Mouse (Mus musculus): ENCODE data around the gene Eif3k. TPM values are rescaled to one million over a fixed set of nuclear protein-coding genes. Genes with fewer than 3 reads are reported as not detected.

Gene Eif3k
- polyA plus RNA-seq, 1 experiment from 2014 or later: 458 TPM

DNA sequence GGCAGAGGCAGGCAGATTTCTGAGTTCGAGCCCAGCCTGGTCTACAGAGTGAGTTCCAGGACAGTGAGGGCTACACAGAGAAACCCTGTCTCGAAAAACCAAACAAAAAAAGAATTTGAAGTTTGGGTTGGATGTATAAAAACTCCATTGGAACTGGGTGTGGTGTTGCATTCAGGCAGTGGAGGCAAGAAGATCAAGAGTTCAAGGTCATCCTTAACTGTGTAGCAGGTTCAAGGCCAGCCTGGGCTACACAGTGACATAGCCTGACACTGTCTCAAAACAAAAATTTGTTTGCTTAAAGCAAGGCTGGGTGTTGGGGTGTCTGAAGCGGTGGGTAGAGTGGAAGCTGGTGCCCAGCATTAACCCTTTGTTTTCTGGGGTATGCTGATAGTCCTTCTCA lies 11.7 kb upstream of the Eif3k start:
- no peak overlapping the region for H3K4me3 ChIP-seq (ENCODE audit: low read length)
- no peaks in the 10 kb centered on the region for H3K36me3 ChIP-seq (ENCODE audit: control insufficient read depth, insufficient read depth, low read length)
- no peaks in the 10 kb centered on the region for H3K4me1 ChIP-seq (ENCODE audit: control insufficient read depth, insufficient read depth, low read length)
- H3K9me3 ChIP-seq (ENCODE audit: control insufficient read depth, low read length): no peaks in the 10 kb centered on the region
- no peak overlapping the region for H3K4me2 ChIP-seq (replicated peaks; ENCODE audit: low read depth, low read length)
- WGBS: 84% methylated on average over 3 of the region's 3 CpGs
- H3K9ac ChIP-seq (ENCODE audit: low read depth, low read length): no peak overlapping the region
- no peaks in the 10 kb centered on the region for H3K27me3 ChIP-seq (ENCODE audit: control insufficient read depth, insufficient read depth, low read length)
- ATAC-seq (ENCODE audit: low FRiP score, low TSS enrichment): no peak
- H3K27ac ChIP-seq (ENCODE audit: low read depth, low read length): no peak overlapping the region

DNA sequence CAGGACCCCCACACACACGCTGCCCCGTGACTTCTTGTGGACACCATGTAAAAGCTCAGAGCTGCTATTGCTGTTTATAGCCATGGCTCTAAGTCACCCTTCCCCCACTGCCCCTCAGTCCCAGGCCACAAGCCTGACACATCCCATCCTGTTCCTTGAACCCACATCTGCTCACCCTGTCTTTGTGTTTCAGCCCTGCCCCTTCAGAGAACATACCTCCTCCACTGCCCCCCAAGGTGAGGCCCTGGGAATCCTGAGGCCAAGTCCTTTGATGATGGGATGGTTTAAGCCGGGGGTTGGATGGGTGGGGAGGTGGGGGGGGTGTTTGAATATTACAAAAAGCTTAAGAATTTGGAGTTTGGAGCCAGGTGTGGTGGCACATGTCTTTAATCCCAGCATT lies 11.3 kb upstream of the Eif3k start:
- H3K4me3 ChIP-seq (ENCODE audit: low read length): no peak overlapping the region
- H3K36me3 ChIP-seq (ENCODE audit: control insufficient read depth, insufficient read depth, low read length): no peaks in the 10 kb centered on the region
- no peaks in the 10 kb centered on the region for H3K9me3 ChIP-seq (ENCODE audit: control insufficient read depth, low read length)
- no peak overlapping the region for H3K27ac ChIP-seq (ENCODE audit: low read depth, low read length)
- no peak for ATAC-seq (ENCODE audit: low FRiP score, low TSS enrichment)
- WGBS: 75% methylated on average over 3 of the region's 3 CpGs
- H3K4me2 ChIP-seq (replicated peaks; ENCODE audit: low read depth, low read length): no peak overlapping the region
- H3K9ac ChIP-seq (ENCODE audit: low read depth, low read length): no peak overlapping the region
- no peaks in the 10 kb centered on the region for H3K27me3 ChIP-seq (ENCODE audit: control insufficient read depth, insufficient read depth, low read length)
- H3K4me1 ChIP-seq (ENCODE audit: control insufficient read depth, insufficient read depth, low read length): no peaks in the 10 kb centered on the region

DNA sequence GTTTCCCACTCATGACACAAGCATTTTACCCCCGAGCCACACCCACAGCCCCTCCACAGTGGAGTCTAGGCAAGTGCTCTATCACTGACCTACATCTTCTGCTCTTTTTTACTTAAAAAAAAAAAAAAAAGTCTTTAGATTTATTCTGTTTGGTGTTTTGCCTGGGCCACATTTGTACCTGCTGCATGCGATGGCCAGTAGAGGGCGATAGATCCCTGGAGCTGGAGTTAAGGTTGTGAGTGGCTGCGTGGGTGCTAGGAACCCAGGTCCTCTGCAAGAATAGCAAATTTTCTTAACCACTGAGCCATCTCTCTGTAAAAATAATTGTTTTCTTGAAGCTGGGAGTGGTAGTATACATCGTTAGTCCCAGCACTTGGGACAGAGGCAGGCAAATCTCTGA lies 10.0 kb upstream of the Eif3k start:
- Histone ChIP-seq H3K4me2 (replicated peaks; ENCODE audit: low read depth, low read length) (no peak overlapping the region), H3K4me1 (ENCODE audit: control insufficient read depth, insufficient read depth, low read length) (no peaks in the 10 kb centered on the region), H3K4me3 (ENCODE audit: low read length) (no peak overlapping the region), H3K27ac (ENCODE audit: low read depth, low read length) (no peak overlapping the region), H3K9ac (ENCODE audit: low read depth, low read length) (no peak overlapping the region), H3K27me3 (ENCODE audit: control insufficient read depth, insufficient read depth, low read length) (no peaks in the 10 kb centered on the region), H3K36me3 (ENCODE audit: control insufficient read depth, insufficient read depth, low read length) (no peaks in the 10 kb centered on the region), H3K9me3 (ENCODE audit: control insufficient read depth, low read length) (no peaks in the 10 kb centered on the region)
- WGBS: 69% methylated on average over 5 of the region's 5 CpGs
- ATAC-seq (ENCODE audit: low FRiP score, low TSS enrichment): no peak

DNA sequence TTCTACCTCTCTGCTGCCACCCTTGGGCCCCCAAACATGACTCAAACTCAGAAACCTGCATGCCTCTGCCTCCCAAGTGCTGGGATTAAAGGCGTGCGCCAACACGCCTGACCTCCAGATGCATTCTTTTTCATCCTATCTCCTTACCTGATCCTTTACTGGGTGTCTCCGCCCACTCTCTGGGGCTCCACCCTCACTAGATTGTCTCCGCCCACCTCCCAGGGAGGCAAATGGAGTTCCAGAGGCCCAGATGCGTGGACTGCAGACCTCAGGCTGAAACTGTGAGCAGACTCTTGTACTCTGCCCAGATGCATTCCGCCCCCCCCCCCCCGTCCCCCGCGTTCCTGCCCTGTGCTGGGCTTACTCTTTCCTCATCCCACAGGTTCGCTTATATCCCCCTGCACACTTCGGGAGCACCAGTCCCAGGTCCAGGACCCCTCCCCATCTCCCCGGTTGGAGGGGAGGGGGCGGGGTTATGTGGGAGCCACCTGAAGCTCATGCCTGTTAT lies 9.2 kb upstream of the Eif3k start:
- Histone ChIP-seq H3K4me1 (ENCODE audit: control insufficient read depth, insufficient read depth, low read length) (no peaks in the 10 kb centered on the region), H3K36me3 (ENCODE audit: control insufficient read depth, insufficient read depth, low read length) (no peaks in the 10 kb centered on the region), H3K9me3 (ENCODE audit: control insufficient read depth, low read length) (no peaks in the 10 kb centered on the region), H3K27me3 (ENCODE audit: control insufficient read depth, insufficient read depth, low read length) (no peaks in the 10 kb centered on the region), H3K27ac (ENCODE audit: low read depth, low read length) (no peak overlapping the region), H3K4me3 (ENCODE audit: low read length) (no peak overlapping the region), H3K4me2 (replicated peaks; ENCODE audit: low read depth, low read length) (no peak overlapping the region), H3K9ac (ENCODE audit: low read depth, low read length) (no peak overlapping the region)
- WGBS: 56% methylated on average over 14 of the region's 14 CpGs
- ATAC-seq (ENCODE audit: low FRiP score, low TSS enrichment): 0 out of 2 replicates have a peak, but pooled peaks have one; percentile 33

DNA sequence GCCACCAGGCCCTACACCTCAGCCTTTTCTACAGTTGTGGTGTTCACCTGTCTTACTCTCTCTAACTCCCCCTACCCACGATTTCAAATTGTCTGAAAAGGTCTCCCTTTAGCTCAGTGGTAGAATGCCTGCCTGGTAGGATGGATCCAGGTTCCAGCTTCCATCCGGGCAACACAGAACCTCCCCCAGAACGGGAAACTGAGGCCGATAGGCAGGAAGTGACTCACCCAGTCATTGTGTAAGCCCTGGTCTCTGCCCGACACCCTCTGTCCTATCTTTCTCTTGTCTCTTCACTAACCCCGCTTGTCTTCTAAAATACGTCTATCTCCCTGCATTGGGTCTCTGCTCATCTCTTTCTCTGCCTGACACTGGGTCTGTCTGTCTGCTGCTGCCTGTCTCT lies 3.5 kb upstream of the Eif3k start:
- no peak overlapping the region for H3K9ac ChIP-seq (ENCODE audit: low read depth, low read length)
- no peak overlapping the region for H3K27ac ChIP-seq (ENCODE audit: low read depth, low read length)
- H3K27me3 ChIP-seq (ENCODE audit: control insufficient read depth, insufficient read depth, low read length): no peaks in the 10 kb centered on the region
- no peak overlapping the region for H3K4me2 ChIP-seq (replicated peaks; ENCODE audit: low read depth, low read length)
- 87% methylated on average over 7 of the region's 7 CpGs for WGBS
- H3K4me1 ChIP-seq (ENCODE audit: control insufficient read depth, insufficient read depth, low read length): peaks cover 10% of the 10 kb centered on the region; the same call in 1 of the 2 replicates
- H3K4me3 ChIP-seq (ENCODE audit: low read length): no peak overlapping the region
- no peak for ATAC-seq (ENCODE audit: low FRiP score, low TSS enrichment)
- H3K9me3 ChIP-seq (ENCODE audit: control insufficient read depth, low read length): no peaks in the 10 kb centered on the region
- no peaks in the 10 kb centered on the region for H3K36me3 ChIP-seq (ENCODE audit: control insufficient read depth, insufficient read depth, low read length)

DNA sequence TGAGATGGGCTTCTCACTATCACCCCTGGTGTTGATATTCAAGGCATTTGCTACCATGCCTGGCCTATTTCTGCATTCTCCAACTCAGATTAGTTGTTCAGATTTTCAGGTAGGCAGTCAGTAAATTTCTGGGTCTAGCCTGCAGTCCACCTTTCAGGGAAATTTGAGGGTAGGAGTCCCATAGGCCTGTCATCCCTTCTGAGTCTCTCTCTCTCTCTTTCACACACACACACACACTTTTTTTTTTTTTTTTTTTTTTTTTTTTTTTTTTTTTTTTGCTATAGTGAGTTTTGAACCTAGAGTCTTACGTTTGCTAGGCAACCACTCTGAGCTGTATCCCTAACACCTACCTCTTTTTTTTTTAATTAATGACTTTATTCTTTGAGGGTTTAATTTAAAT lies 2.8 kb upstream of the Eif3k start:
- peaks cover under 1% of the 10 kb centered on the region for H3K36me3 ChIP-seq (ENCODE audit: control insufficient read depth, insufficient read depth, low read length)
- 92% methylated on average over 1 of the region's 1 CpGs for WGBS
- peaks cover 10% of the 10 kb centered on the region; the same call in 1 of the 2 replicates for H3K4me1 ChIP-seq (ENCODE audit: control insufficient read depth, insufficient read depth, low read length)
- no peaks in the 10 kb centered on the region for H3K9me3 ChIP-seq (ENCODE audit: control insufficient read depth, low read length)
- no peaks in the 10 kb centered on the region for H3K27me3 ChIP-seq (ENCODE audit: control insufficient read depth, insufficient read depth, low read length)
- ATAC-seq (ENCODE audit: low FRiP score, low TSS enrichment): no peak
- H3K9ac ChIP-seq (ENCODE audit: low read depth, low read length): no peak overlapping the region
- no peak overlapping the region for H3K27ac ChIP-seq (ENCODE audit: low read depth, low read length)
- no peak overlapping the region for H3K4me2 ChIP-seq (replicated peaks; ENCODE audit: low read depth, low read length)
- no peak overlapping the region for H3K4me3 ChIP-seq (ENCODE audit: low read length)

DNA sequence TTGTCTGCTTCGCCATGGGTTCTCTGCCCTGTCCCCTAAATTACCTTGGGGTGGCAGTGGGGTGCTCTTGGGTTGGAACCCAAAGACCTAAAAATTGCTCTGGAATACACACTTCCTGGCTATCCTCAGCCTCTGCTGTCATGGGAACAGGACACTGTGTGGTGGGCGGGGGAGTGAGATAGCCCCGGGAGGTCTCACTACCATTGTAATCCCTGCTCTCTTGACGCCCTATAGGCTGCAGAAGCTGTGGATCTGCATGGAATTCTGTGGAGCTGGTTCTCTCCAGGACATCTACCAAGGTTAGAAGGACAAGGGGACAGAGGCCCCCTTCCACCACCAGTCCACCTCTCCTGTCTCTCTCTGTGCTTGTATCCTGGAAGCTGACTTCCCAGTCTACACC lies 2.2 kb upstream of the Eif3k start:
- Histone ChIP-seq H3K4me3 (ENCODE audit: low read length) (no peak overlapping the region), H3K9me3 (ENCODE audit: control insufficient read depth, low read length) (no peaks in the 10 kb centered on the region), H3K36me3 (ENCODE audit: control insufficient read depth, insufficient read depth, low read length) (peaks cover 7% of the 10 kb centered on the region), H3K4me1 (ENCODE audit: control insufficient read depth, insufficient read depth, low read length) (peaks cover 10% of the 10 kb centered on the region; the same call in 1 of the 2 replicates), H3K9ac (ENCODE audit: low read depth, low read length) (no peak overlapping the region), H3K27ac (ENCODE audit: low read depth, low read length) (no peak overlapping the region), H3K27me3 (ENCODE audit: control insufficient read depth, insufficient read depth, low read length) (no peaks in the 10 kb centered on the region), H3K4me2 (replicated peaks; ENCODE audit: low read depth, low read length) (no peak overlapping the region)
- 71% methylated on average over 4 of the region's 4 CpGs for WGBS
- ATAC-seq (ENCODE audit: low FRiP score, low TSS enrichment): no peak

DNA sequence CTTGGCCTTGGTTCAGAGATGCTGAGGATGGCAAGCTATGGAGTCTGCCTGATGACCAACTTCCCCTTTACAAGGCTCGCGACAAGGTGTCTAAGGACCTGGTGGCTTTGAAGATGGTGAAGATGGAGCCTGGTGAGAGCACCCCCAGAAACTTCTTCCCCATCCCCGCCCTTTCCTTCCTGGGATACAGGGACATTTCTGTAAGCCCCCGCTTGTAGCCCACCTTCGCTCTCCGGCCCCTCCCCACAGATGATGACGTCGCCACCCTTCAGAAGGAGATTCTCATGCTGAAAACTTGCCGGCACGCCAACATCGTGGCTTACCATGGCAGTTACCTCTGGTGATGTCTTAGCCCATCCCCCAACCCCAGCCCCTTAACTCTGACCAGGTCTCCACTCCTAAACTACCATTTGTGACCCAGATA lies 1.5 kb upstream of the Eif3k start:
- no peak for ATAC-seq (ENCODE audit: low FRiP score, low TSS enrichment)
- Histone ChIP-seq H3K4me3 (ENCODE audit: low read length) (peak overlapping the region; percentile 77; the same call in 1 of the 2 replicates), H3K36me3 (ENCODE audit: control insufficient read depth, insufficient read depth, low read length) (peaks cover 14% of the 10 kb centered on the region), H3K27ac (ENCODE audit: low read depth, low read length) (peak overlapping the region; percentile 73; the same call in 1 of the 2 replicates), H3K9ac (ENCODE audit: low read depth, low read length) (peak overlapping the region; percentile 60), H3K4me2 (replicated peaks; ENCODE audit: low read depth, low read length) (peak overlapping the region; percentile 67), H3K27me3 (ENCODE audit: control insufficient read depth, insufficient read depth, low read length) (no peaks in the 10 kb centered on the region), H3K9me3 (ENCODE audit: control insufficient read depth, low read length) (no peaks in the 10 kb centered on the region), H3K4me1 (ENCODE audit: control insufficient read depth, insufficient read depth, low read length) (peaks cover 10% of the 10 kb centered on the region; the same call in 1 of the 2 replicates)
- WGBS: 74% methylated on average over 11 of the region's 11 CpGs

DNA sequence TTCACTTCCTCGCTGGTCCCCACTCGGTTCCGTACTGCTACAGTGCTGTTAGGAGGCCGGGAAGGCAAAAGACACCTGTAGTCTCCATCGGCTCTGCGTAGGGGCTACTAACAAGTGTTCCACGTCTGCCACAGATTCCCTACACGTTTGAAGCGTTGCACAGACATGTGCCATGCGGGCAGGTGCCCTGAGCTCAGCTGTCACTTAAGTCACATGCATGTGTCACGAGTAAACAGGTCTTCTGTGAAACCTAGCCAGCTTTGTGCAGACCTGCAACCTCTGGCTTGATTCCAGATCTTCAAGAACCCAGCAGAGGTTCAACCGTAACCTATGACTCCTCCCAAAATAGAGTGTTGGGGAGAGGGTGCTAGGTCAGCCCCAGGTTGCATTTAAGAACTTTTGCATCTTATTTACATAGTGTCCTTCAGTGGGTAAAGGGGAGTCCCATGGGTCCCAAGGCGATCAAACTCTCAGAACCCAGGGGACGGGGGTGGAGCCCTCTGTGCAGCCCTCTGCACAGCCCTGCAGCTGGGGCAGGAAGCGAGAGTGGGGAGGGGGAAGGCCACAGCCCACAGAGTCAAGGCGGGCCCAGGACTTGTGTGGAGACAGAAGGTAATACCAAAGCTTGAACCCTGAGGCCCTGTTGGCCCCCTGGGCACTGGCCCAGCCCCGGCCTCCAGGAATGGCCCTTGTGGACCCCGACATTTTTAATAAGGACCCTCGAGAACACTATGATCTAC lies 780 bp upstream of the Eif3k start:
- Histone ChIP-seq H3K9ac (ENCODE audit: low read depth, low read length) (peak overlapping the region; percentile 60; the same call in 1 of the 2 replicates), H3K36me3 (ENCODE audit: control insufficient read depth, insufficient read depth, low read length) (peaks cover 21% of the 10 kb centered on the region), H3K9me3 (ENCODE audit: control insufficient read depth, low read length) (no peaks in the 10 kb centered on the region), H3K4me2 (replicated peaks; ENCODE audit: low read depth, low read length) (peak overlapping the region; percentile 67), H3K27me3 (ENCODE audit: control insufficient read depth, insufficient read depth, low read length) (no peaks in the 10 kb centered on the region), H3K4me3 (ENCODE audit: low read length) (peak overlapping the region; percentile 77), H3K27ac (ENCODE audit: low read depth, low read length) (peak overlapping the region; percentile 73; the same call in 1 of the 2 replicates), H3K4me1 (ENCODE audit: control insufficient read depth, insufficient read depth, low read length) (peaks cover 10% of the 10 kb centered on the region; the same call in 1 of the 2 replicates)
- ATAC-seq (ENCODE audit: low FRiP score, low TSS enrichment): peak; percentile 60
- WGBS: 11% methylated on average over 19 of the region's 19 CpGs

All from kidney, embryonic 14.5 days (tissue).